Mouse (Mus musculus): ENCODE measurements around the gene Tmem273. TPM values are rescaled to one million over a fixed set of nuclear protein-coding genes. Genes with fewer than 3 reads are reported as not detected.

Gene Tmem273
- polyA plus RNA-seq, 1 experiment from 2014 or later, result 0.63 TPM

DNA sequence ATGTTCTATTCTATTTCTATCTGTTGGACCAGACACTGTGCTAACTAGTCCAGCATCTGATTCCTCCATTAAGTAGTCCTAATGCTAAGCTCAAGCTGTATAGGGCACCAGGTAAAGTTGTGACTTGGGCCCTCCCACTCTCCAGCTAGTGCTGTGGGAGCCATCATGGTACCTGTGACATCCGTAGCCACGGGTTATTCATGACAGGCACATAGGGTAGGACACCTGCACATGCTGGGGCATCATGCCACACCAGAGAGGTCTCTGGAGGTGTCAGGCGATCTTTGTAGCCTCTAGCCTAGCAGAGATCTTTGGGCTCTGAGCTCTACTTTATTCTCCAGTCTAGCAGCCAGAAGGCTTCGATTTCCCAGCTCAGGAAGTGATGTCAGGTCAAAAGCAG is 2.9 kb upstream of the Tmem273 start:
- 81% methylated on average over 4 of the region's 4 CpGs for WGBS
- no peak overlapping the region for H3K9ac ChIP-seq
- no peak overlapping the region for H3K27ac ChIP-seq
- H3K4me3 ChIP-seq, result no peak overlapping the region
- no peaks in the 10 kb centered on the region for H3K27me3 ChIP-seq
- ATAC-seq (ENCODE audit: insufficient number of reproducible peaks, insufficient read depth, low FRiP score, low TSS enrichment, low read depth), result no peak
- no peaks in the 10 kb centered on the region for H3K36me3 ChIP-seq
- H3K4me1 ChIP-seq, result no peaks in the 10 kb centered on the region
- no peak overlapping the region for H3K4me2 ChIP-seq
- no peaks in the 10 kb centered on the region for H3K9me3 ChIP-seq

DNA sequence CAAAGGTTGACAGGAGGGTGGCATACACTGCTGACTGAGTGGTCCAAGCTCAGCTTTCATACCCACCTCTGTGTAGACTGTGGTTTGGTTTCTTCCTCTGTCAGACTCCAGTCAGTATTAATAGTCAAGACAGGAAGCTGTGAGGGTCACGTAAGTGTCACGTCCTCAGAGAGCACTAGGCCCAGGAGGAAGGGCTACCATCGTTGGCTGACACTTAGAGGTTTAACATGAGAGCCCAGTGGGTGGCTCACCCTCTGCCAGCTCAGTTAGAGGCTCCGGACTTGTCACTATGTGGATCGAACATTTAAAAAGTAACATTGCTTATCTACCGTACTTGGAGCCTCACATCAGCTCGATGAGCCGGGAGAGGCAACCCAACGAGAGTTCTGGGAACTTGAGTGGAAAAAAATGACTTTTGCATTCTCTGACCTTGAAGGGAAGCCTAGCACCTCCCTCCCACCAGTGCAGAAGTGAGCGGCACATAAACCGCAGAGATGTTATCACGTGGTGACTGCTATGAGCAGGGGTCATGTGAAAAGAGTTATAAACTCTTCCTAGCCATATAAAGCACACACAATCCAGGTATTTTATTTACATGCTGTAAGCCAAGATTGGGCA is 1.5 kb upstream of the Tmem273 start:
- Histone ChIP-seq H3K4me1 (no peaks in the 10 kb centered on the region), H3K9me3 (no peaks in the 10 kb centered on the region), H3K9ac (no peak overlapping the region), H3K4me3 (no peak overlapping the region), H3K27me3 (no peaks in the 10 kb centered on the region), H3K4me2 (no peak overlapping the region), H3K36me3 (no peaks in the 10 kb centered on the region), H3K27ac (no peak overlapping the region)
- ATAC-seq (ENCODE audit: insufficient number of reproducible peaks, insufficient read depth, low FRiP score, low TSS enrichment, low read depth), result no peak
- WGBS, result 75% methylated on average over 12 of the region's 12 CpGs

DNA sequence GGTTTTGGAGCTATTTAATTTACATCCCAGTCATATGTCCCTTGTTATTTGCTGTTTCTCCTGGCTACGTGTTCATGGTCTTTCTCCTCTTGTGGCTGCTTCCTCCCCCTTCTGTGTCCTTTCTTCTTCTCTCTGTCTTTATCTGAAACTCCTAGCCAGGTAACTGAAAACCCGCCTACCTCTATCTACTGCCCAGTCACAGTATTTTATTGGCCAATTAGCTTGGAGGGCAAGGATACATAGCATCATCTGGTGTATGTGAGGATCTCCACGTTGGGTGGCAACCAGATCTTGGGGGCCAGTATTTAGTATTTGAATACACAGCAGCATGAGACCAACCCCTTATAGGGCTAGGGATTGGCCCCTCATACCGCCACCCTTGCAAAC is 1.0 kb upstream of the Tmem273 start:
- Histone ChIP-seq H3K4me2 (no peak overlapping the region), H3K4me3 (no peak overlapping the region), H3K27me3 (no peaks in the 10 kb centered on the region), H3K9me3 (no peaks in the 10 kb centered on the region), H3K36me3 (no peaks in the 10 kb centered on the region), H3K4me1 (no peaks in the 10 kb centered on the region), H3K27ac (no peak overlapping the region), H3K9ac (no peak overlapping the region)
- WGBS, result 77% methylated on average over 4 of the region's 4 CpGs
- ATAC-seq (ENCODE audit: insufficient number of reproducible peaks, insufficient read depth, low FRiP score, low TSS enrichment, low read depth), result no peak

GRCm38 (mm10) chr14:32787691-32788090 is 1.9 kb downstream of the Tmem273 start:
- Histone ChIP-seq H3K9me3 (no peaks in the 10 kb centered on the region), H3K4me3 (no peak overlapping the region), H3K4me2 (no peak overlapping the region), H3K36me3 (no peaks in the 10 kb centered on the region), H3K9ac (no peak overlapping the region), H3K27ac (no peak overlapping the region), H3K27me3 (no peaks in the 10 kb centered on the region), H3K4me1 (no peaks in the 10 kb centered on the region)
- WGBS, result 63% methylated on average over 5 of the region's 5 CpGs
- ATAC-seq (ENCODE audit: insufficient number of reproducible peaks, insufficient read depth, low FRiP score, low TSS enrichment, low read depth), result no peak

- no peak overlapping the region for H3K4me3 ChIP-seq
- H3K4me1 ChIP-seq, result no peaks in the 10 kb centered on the region
- H3K36me3 ChIP-seq, result no peaks in the 10 kb centered on the region
- no peak overlapping the region for H3K9ac ChIP-seq
- WGBS, result 61% methylated on average over 8 of the region's 8 CpGs
- no peaks in the 10 kb centered on the region for H3K9me3 ChIP-seq
- no peak for ATAC-seq (ENCODE audit: insufficient number of reproducible peaks, insufficient read depth, low FRiP score, low TSS enrichment, low read depth)
- no peak overlapping the region for H3K27ac ChIP-seq
- H3K27me3 ChIP-seq, result no peaks in the 10 kb centered on the region
- no peak overlapping the region for H3K4me2 ChIP-seq
Measured at GRCm38 (mm10) chr14:32796375-32796774, 10.6 kb downstream of the Tmem273 start.

- H3K4me3 ChIP-seq, result no peak overlapping the region
- H3K4me2 ChIP-seq, result no peak overlapping the region
- no peak overlapping the region for H3K9ac ChIP-seq
- H3K27ac ChIP-seq, result no peak overlapping the region
- H3K36me3 ChIP-seq, result no peaks in the 10 kb centered on the region
- H3K9me3 ChIP-seq, result no peaks in the 10 kb centered on the region
- H3K4me1 ChIP-seq, result no peaks in the 10 kb centered on the region
- ATAC-seq (ENCODE audit: insufficient number of reproducible peaks, insufficient read depth, low FRiP score, low TSS enrichment, low read depth), result no peak
- 88% methylated on average over 2 of the region's 2 CpGs for WGBS
- H3K27me3 ChIP-seq, result no peaks in the 10 kb centered on the region
Measured at GRCm38 (mm10) chr14:32797803-32798202, 12.0 kb downstream of the Tmem273 start.

- 79% methylated on average over 4 of the region's 4 CpGs for whole genome bisulfite sequencing
- H3K9ac ChIP-seq, result no peak overlapping the region
- H3K27ac ChIP-seq, result no peak overlapping the region
- no peak for ATAC-seq (ENCODE audit: insufficient number of reproducible peaks, insufficient read depth, low FRiP score, low TSS enrichment, low read depth)
- no peaks in the 10 kb centered on the region for H3K9me3 ChIP-seq
- H3K36me3 ChIP-seq, result no peaks in the 10 kb centered on the region
- H3K4me2 ChIP-seq, result no peak overlapping the region
- no peak overlapping the region for H3K4me3 ChIP-seq
- H3K4me1 ChIP-seq, result no peaks in the 10 kb centered on the region
- H3K27me3 ChIP-seq, result no peaks in the 10 kb centered on the region
Measured at GRCm38 (mm10) chr14:32798355-32798754, 12.6 kb downstream of the Tmem273 start.

- ATAC-seq (ENCODE audit: insufficient number of reproducible peaks, insufficient read depth, low FRiP score, low TSS enrichment, low read depth), result no peak
- Histone ChIP-seq H3K27ac (no peak overlapping the region), H3K4me1 (no peaks in the 10 kb centered on the region), H3K9ac (no peak overlapping the region), H3K4me3 (no peak overlapping the region), H3K9me3 (no peaks in the 10 kb centered on the region), H3K36me3 (no peaks in the 10 kb centered on the region), H3K4me2 (no peak overlapping the region), H3K27me3 (no peaks in the 10 kb centered on the region)
- WGBS, result 95% methylated on average over 7 of the region's 7 CpGs
Measured at GRCm38 (mm10) chr14:32800048-32800447, 14.3 kb downstream of the Tmem273 start.

DNA sequence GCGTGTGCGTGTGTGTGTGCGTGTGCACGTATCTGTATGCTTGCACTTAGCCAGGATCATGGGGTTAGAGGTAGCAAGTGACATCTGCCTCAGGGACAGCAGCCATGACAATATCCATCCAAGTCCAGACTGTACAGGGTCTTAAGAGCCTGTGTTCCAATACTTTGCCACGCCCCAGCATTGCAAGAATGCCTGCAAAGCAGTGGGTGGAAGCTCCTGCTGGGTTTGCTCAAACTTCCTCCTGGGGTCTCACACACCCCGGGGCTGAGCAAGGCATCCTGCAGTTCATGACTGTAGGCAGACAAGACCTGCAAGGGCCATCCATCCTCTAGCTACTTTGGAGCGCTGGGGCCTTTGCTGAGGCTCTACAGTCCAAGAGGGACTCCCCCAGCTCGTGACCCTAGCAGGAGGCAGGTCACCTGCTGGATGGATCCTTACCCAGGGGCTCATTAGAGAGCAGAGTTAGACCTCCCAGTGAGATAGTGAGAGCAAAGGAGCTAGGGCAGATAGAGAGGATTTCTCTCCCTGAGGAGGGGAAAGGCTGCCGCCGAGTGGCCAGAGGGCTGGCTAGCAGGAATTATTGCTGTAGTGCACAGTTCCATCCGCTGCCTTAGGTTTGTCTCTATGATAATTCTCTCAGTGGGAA is 15.4 kb downstream of the Tmem273 start:
- WGBS, result 59% methylated on average over 11 of the region's 11 CpGs
- Histone ChIP-seq H3K4me2 (no peak overlapping the region), H3K27me3 (no peaks in the 10 kb centered on the region), H3K9me3 (no peaks in the 10 kb centered on the region), H3K4me1 (no peaks in the 10 kb centered on the region), H3K9ac (no peak overlapping the region), H3K27ac (no peak overlapping the region), H3K36me3 (no peaks in the 10 kb centered on the region), H3K4me3 (no peak overlapping the region)
- no peak for ATAC-seq (ENCODE audit: insufficient number of reproducible peaks, insufficient read depth, low FRiP score, low TSS enrichment, low read depth)

DNA sequence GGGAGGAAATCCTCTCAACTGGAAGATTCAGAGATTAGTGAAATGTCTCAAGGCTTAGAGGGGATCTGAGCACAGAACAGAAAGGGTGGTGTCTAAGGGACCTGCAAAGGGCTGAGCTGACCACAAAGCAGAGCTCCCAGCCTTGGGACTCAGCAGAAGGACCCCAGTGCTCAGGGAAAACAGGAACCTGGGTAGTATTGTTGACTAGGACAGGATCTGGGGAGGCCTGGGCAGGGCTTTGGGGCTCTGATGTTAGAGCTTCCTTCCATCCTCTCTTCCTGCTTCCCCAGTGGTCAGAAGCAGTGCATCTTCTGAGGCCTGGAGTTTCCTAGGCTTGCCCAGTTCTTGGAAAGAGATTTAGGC is 15.9 kb downstream of the Tmem273 start:
- H3K9me3 ChIP-seq, result no peaks in the 10 kb centered on the region
- no peak for ATAC-seq (ENCODE audit: insufficient number of reproducible peaks, insufficient read depth, low FRiP score, low TSS enrichment, low read depth)
- no peak overlapping the region for H3K9ac ChIP-seq
- no peaks in the 10 kb centered on the region for H3K27me3 ChIP-seq
- no peak overlapping the region for H3K4me3 ChIP-seq
- H3K4me1 ChIP-seq, result no peaks in the 10 kb centered on the region
- H3K36me3 ChIP-seq, result no peaks in the 10 kb centered on the region
- H3K27ac ChIP-seq, result no peak overlapping the region
- no peak overlapping the region for H3K4me2 ChIP-seq

DNA sequence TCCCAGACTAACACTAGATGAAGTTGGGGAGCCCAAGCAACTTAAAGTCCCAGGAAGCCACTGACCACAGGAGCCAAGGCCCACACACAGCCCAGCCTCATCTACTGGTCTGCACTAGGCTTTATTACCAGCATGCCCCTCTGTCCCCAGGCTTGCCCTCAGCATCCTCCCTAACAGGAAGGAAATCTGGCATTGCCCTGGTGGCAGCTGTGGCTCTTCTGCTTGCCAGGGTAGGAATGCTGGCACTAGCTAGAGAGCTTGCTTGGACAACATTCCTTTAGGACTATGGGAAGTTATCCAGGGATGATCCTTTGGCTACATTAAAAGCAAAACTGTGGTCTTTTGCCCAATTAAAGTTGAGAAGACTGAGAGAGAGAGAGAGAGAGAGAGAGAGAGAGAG is 24.3 kb downstream of the Tmem273 start:
- H3K4me2 ChIP-seq, result no peak overlapping the region
- no peaks in the 10 kb centered on the region for H3K9me3 ChIP-seq
- ATAC-seq (ENCODE audit: insufficient number of reproducible peaks, insufficient read depth, low FRiP score, low TSS enrichment, low read depth), result no peak

GRCm38 (mm10) chr14:32812429-32812828 is 26.7 kb downstream of the Tmem273 start:
- Histone ChIP-seq H3K9ac (no peak overlapping the region), H3K27me3 (no peaks in the 10 kb centered on the region), H3K36me3 (no peaks in the 10 kb centered on the region), H3K27ac (no peak overlapping the region), H3K4me1 (no peaks in the 10 kb centered on the region), H3K4me3 (no peak overlapping the region), H3K9me3 (no peaks in the 10 kb centered on the region), H3K4me2 (no peak overlapping the region)
- 70% methylated on average over 6 of the region's 6 CpGs for WGBS
- ATAC-seq (ENCODE audit: insufficient number of reproducible peaks, insufficient read depth, low FRiP score, low TSS enrichment, low read depth), result no peak

More for the DNA sequence above, 24.3 kb downstream of the Tmem273 start:
- no peak overlapping the region for H3K4me3 ChIP-seq
- H3K27ac ChIP-seq, result no peak overlapping the region
- no peaks in the 10 kb centered on the region for H3K27me3 ChIP-seq
- no peaks in the 10 kb centered on the region for H3K36me3 ChIP-seq
- no peak overlapping the region for H3K9ac ChIP-seq
- H3K4me1 ChIP-seq, result no peaks in the 10 kb centered on the region
